Mouse (Mus musculus): ENCODE results near the gene Slc44a2. TPM values are rescaled to one million over a fixed set of nuclear protein-coding genes. Genes with fewer than 3 reads are reported as not detected.

Gene Slc44a2
- polyA plus RNA-seq, 1 experiment from 2014 or later = 68.7 TPM

- Histone ChIP-seq H3K36me3 (peaks cover 24% of the 10 kb centered on the region; the same call in 1 of the 2 replicates), H3K4me1 (replicated peaks) (peaks cover 23% of the 10 kb centered on the region), H3K9me3 (no peaks in the 10 kb centered on the region), H3K27me3 (ENCODE audit: insufficient read depth, poor library complexity, severe bottlenecking) (no peaks in the 10 kb centered on the region), H3K27ac (no peak overlapping the region), H3K4me3 (no peak overlapping the region)
- 77% methylated on average over 3 of the region's 5 CpGs for WGBS
- DNase-seq (ENCODE audit: low spot score) = no peak
These were observed 8.5 kb downstream of the Slc44a2 start for GRCm38 (mm10) chr9:21329041-21329440.

DNA sequence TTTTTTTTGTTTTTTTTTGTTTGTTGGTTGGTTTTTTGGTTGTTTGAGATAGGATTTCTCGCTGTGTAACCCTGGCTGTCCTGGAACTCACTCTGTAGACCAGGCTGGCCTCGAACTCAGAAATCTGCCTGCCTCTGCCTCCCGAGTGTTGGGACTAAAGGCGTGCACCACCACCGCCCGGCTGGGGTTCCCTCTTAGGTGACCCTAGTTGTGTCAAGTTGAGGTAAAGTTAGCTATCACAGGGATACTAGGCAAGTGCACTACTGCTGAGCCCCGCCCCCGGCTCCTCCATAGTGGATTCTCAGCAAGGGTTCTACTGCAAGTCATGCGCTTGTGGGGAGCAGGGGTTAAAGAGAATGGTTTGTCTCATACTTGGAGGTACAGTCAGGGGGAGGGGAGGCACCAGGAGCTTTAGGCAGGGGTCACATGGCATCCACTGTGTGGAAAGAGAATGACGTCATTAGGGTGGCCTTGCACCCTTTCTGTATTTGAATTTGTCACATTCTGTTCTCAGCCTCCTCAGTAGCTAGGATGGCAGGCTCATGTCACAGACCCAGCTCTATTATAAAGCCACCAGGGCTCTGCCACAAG is 9.3 kb downstream of the Slc44a2 start:
- 91% methylated on average over 10 of the region's 10 CpGs for WGBS
- Histone ChIP-seq H3K4me1 (replicated peaks) (peaks cover 23% of the 10 kb centered on the region), H3K36me3 (peaks cover 19% of the 10 kb centered on the region; the same call in 1 of the 2 replicates), H3K4me3 (no peak overlapping the region), H3K9me3 (no peaks in the 10 kb centered on the region), H3K27ac (no peak overlapping the region), H3K27me3 (ENCODE audit: insufficient read depth, poor library complexity, severe bottlenecking) (no peaks in the 10 kb centered on the region)
- DNase-seq (ENCODE audit: low spot score) = no peak

GRCm38 (mm10) chr9:21331365-21332140 is 11.1 kb downstream of the Slc44a2 start:
- Histone ChIP-seq H3K36me3 (peaks cover 9% of the 10 kb centered on the region; the same call in 1 of the 2 replicates), H3K27ac (no peak overlapping the region), H3K4me3 (no peak overlapping the region), H3K9me3 (no peaks in the 10 kb centered on the region), H3K4me1 (replicated peaks) (peaks cover 23% of the 10 kb centered on the region), H3K27me3 (ENCODE audit: insufficient read depth, poor library complexity, severe bottlenecking) (no peaks in the 10 kb centered on the region)
- DNase-seq (ENCODE audit: low spot score) = no peak
- 87% methylated on average over 12 of the region's 12 CpGs for WGBS

DNA sequence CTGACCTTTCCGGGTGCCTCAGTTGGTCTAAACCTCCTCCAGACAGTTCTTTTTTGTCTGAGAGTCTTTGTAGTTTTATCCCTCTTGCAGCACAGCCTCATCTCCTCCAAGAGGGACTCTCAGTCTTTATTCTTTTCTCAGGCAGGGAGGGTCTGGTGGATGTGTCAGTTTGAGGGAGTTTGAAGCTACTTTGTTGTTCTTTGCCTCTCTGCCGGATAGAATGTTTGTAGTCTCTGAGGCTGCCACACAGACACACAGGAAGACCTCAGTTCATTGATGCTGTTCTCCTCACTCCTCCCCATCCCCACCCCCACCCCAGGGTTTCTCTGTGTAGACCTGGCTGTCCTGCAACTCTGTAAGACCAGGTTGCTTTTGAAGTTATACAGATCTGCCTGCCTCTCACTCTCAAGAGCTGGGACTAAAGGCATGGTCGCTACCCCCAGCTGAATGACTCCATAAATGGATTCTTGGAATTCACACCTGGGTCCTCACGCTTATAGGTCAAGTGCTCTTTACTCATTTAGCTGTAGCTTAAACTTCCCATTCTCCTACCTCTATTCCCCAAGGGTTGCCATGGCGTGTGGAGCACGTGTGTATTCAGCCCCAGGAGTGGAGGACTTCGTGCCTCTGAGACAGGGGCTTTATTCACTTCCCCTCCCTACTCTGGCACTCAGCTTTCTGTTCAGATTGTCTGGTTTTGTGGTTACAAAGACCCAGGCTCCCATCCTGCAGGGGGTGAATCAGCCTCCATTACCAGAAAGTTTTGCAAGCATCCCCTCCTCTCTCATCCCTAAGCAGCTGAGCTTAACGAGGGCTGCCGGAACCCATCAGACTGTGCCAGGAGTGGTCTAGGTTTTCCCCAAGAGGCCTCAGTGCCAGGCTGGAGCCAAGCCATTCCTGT is 11.9 kb downstream of the Slc44a2 start:
- WGBS = 37% methylated on average over 9 of the region's 9 CpGs
- peaks cover 7% of the 10 kb centered on the region; the same call in 1 of the 2 replicates for H3K36me3 ChIP-seq
- H3K4me3 ChIP-seq = no peak overlapping the region
- H3K4me1 ChIP-seq (replicated peaks) = peaks cover 25% of the 10 kb centered on the region
- peaks cover under 1% of the 10 kb centered on the region; the same call in 1 of the 2 replicates for H3K27me3 ChIP-seq (ENCODE audit: insufficient read depth, poor library complexity, severe bottlenecking)
- H3K27ac ChIP-seq = peak overlapping the region; percentile 50
- H3K9me3 ChIP-seq = no peaks in the 10 kb centered on the region
- no peak for DNase-seq (ENCODE audit: low spot score)

DNA sequence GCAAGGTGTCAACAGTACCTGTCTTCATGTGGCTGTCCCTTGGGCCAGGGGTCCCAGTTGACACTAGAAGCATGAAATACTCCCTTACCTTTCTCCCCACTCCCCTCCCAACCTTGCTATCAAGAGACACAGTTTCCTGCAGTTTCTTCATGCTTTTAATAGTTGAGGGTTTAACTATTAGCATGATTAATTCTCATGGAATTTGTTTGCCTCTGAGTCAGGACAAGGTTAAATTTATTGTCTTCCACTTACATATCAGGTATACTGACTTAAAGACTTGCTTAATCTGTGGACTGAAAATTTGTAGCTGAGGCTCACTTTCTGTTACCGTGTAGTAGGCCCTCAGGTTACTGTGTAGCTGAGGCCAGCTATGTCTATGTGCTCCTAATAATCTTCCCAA is 13.0 kb downstream of the Slc44a2 start:
- Histone ChIP-seq H3K4me1 (replicated peaks) (peaks cover 31% of the 10 kb centered on the region), H3K27ac (0 out of 2 replicates have a peak overlapping the region, but pooled peaks have one; percentile 50), H3K4me3 (no peak overlapping the region), H3K36me3 (peaks cover 7% of the 10 kb centered on the region; the same call in 1 of the 2 replicates), H3K9me3 (no peaks in the 10 kb centered on the region), H3K27me3 (ENCODE audit: insufficient read depth, poor library complexity, severe bottlenecking) (peaks cover 2% of the 10 kb centered on the region; the same call in 1 of the 2 replicates)
- no peak for DNase-seq (ENCODE audit: low spot score)
- 95% methylated on average over 1 of the region's 1 CpGs for WGBS

- H3K4me1 ChIP-seq (replicated peaks) = peaks cover 30% of the 10 kb centered on the region
- H3K27me3 ChIP-seq (ENCODE audit: insufficient read depth, poor library complexity, severe bottlenecking) = peaks cover 2% of the 10 kb centered on the region; the same call in 1 of the 2 replicates
- H3K4me3 ChIP-seq = no peak overlapping the region
- peaks cover 8% of the 10 kb centered on the region for H3K36me3 ChIP-seq
- DNase-seq (ENCODE audit: low spot score) = no peak
- no peaks in the 10 kb centered on the region for H3K9me3 ChIP-seq
- no peak overlapping the region for H3K27ac ChIP-seq
These were observed 14.2 kb downstream of the Slc44a2 start for GRCm38 (mm10) chr9:21334747-21335146.

DNA sequence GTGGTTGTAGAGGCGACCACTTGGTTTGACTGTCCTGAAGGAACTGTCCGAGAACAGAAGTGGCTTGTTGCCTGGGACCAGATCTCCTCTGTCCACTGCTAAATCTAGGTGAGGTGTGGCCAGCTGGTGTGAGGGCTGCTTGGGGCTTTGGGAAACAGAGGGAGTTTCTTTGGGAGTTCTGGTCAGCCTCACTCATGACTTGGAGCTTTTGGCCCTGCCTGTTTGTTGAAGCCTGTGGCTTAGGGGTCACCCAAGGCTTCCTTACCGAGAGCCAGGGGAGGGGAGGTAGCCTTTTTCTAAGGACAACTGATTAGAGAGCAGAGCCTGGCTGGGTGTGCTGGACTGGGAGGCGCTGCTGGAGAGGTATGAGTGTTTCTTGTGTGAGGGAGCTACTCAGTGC is 14.9 kb downstream of the Slc44a2 start:
- DNase-seq (ENCODE audit: low spot score) = no peak
- 83% methylated on average over 4 of the region's 4 CpGs for WGBS
- no peak overlapping the region for H3K27ac ChIP-seq
- peaks cover 28% of the 10 kb centered on the region for H3K4me1 ChIP-seq (replicated peaks)
- peaks cover 2% of the 10 kb centered on the region; the same call in 1 of the 2 replicates for H3K27me3 ChIP-seq (ENCODE audit: insufficient read depth, poor library complexity, severe bottlenecking)
- no peak overlapping the region for H3K4me3 ChIP-seq
- H3K9me3 ChIP-seq = no peaks in the 10 kb centered on the region
- H3K36me3 ChIP-seq = peaks cover 12% of the 10 kb centered on the region

DNA sequence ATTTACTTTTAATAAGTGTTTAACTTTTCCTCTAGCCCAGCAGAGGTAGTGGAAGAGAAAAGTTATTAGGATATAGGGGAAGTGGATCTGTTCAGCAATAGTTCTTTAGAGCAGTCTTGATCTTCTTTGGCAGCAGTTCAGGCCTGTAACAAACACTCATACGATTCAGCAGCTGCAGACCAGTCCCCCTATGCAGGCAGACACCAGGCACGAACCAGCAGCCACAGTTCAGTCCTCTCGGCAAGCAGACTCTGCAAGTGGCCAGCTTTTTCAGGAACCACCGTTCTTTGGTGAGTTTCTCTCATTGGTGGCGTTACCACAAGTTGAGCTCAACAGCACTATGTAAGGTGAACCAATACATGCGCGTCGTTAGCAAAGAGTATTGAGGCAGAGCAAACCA is 16.0 kb downstream of the Slc44a2 start:
- DNase-seq (ENCODE audit: low spot score) = no peak
- H3K27me3 ChIP-seq (ENCODE audit: insufficient read depth, poor library complexity, severe bottlenecking) = peaks cover 2% of the 10 kb centered on the region; the same call in 1 of the 2 replicates
- H3K36me3 ChIP-seq = peaks cover 17% of the 10 kb centered on the region
- 88% methylated on average over 8 of the region's 8 CpGs for WGBS
- H3K9me3 ChIP-seq = no peaks in the 10 kb centered on the region
- H3K27ac ChIP-seq = no peak overlapping the region
- peaks cover 26% of the 10 kb centered on the region for H3K4me1 ChIP-seq (replicated peaks)
- H3K4me3 ChIP-seq = no peak overlapping the region

DNA sequence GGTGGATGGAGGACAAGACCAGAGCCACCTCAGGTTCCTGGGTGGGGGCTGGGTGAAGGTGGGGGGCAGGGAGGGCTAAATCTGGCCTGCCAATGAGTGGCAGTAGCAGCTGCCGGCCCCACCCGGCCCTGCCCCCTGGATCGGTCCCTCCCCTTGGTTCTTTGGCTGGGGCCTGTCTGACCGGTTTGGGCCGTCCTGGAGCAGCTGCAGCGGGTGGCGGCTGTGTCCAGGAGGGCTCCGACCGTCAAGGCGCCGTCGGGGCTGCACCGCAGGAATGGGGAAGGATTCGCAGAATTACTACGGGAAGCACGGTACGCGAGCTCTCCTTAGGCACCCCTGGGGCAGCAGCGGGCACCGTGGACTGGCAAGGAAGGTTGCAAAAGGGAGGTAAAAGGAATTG is 17.2 kb downstream of the Slc44a2 start:
- H3K4me1 ChIP-seq (replicated peaks) = peaks cover 16% of the 10 kb centered on the region
- no peak for DNase-seq (ENCODE audit: low spot score)
- 16% methylated on average over 20 of the region's 20 CpGs for WGBS
- H3K9me3 ChIP-seq = no peaks in the 10 kb centered on the region
- H3K4me3 ChIP-seq = peak overlapping the region; percentile 32; the same call in 1 of the 2 replicates
- peaks cover 2% of the 10 kb centered on the region; the same call in 1 of the 2 replicates for H3K27me3 ChIP-seq (ENCODE audit: insufficient read depth, poor library complexity, severe bottlenecking)
- H3K36me3 ChIP-seq = peaks cover 28% of the 10 kb centered on the region
- H3K27ac ChIP-seq = peak overlapping the region; percentile 64

DNA sequence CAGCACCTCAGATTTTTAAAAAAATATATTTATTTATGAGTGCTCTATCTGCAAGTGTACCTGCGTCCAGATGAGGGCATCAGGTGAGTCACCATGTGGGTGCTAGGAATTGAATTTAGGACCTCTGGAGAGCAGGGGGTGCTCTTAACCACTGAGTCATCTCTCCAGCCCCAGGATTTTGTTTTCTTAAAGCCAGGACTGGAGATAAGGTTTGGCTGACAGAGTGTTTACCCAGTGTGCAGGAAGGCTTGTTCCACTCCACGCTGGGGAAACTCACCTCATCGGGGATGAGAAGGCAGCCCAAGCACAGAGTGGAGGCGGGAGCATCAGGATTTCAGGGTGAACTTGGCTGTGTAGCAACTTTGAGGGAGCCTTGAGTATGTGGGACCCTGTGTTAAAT is 19.9 kb downstream of the Slc44a2 start:
- 87% methylated on average over 4 of the region's 4 CpGs for WGBS
- H3K9me3 ChIP-seq = no peaks in the 10 kb centered on the region
- H3K27me3 ChIP-seq (ENCODE audit: insufficient read depth, poor library complexity, severe bottlenecking) = peaks cover 2% of the 10 kb centered on the region; the same call in 1 of the 2 replicates
- peaks cover 8% of the 10 kb centered on the region for H3K4me1 ChIP-seq (replicated peaks)
- H3K4me3 ChIP-seq = no peak overlapping the region
- no peak overlapping the region for H3K27ac ChIP-seq
- peaks cover 52% of the 10 kb centered on the region for H3K36me3 ChIP-seq
- DNase-seq (ENCODE audit: low spot score) = no peak

DNA sequence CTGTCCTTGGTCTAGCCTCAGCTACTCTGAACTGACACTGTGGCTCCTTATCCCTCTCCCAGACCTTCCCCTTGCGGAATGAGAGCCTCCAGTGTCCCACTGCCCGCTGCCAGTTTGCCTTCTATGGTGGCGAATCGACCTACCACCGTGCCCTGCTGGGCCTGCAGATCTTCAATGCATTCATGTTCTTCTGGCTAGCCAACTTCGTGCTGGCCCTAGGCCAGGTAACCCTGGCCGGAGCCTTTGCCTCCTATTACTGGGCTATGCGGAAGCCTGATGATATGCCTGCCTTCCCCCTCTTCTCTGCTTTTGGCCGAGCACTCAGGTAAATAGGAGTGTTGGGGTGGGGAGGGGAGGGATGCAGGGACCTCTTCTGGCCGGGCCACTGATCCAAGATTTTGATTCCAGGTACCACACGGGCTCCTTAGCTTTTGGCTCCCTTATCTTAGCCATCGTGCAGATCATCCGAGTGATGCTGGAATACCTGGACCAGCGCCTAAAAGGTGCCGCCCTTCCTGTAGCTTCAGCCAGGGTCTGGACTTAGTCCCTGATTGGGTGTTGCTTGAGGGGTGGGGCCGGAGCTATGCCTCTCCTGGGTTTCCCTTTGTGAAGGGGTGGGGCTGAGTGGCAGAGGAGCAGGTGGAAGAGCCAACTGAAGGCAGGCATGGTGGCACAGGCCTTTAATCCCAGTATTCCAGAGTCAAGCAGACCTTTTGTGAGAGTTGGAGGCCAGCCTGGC is 26.3 kb downstream of the Slc44a2 start:
- Histone ChIP-seq H3K27ac (no peak overlapping the region), H3K4me3 (no peak overlapping the region), H3K27me3 (ENCODE audit: insufficient read depth, poor library complexity, severe bottlenecking) (no peaks in the 10 kb centered on the region), H3K36me3 (peaks cover 86% of the 10 kb centered on the region), H3K9me3 (peaks cover 2% of the 10 kb centered on the region; the same call in 1 of the 2 replicates), H3K4me1 (replicated peaks) (no peaks in the 10 kb centered on the region)
- DNase-seq (ENCODE audit: low spot score) = no peak
- WGBS = 71% methylated on average over 16 of the region's 16 CpGs

- H3K9me3 ChIP-seq = peaks cover 2% of the 10 kb centered on the region; the same call in 1 of the 2 replicates
- H3K36me3 ChIP-seq = peaks cover 84% of the 10 kb centered on the region
- no peak for DNase-seq (ENCODE audit: low spot score)
- peaks cover 10% of the 10 kb centered on the region for H3K4me1 ChIP-seq (replicated peaks)
- no peak overlapping the region for H3K4me3 ChIP-seq
- no peaks in the 10 kb centered on the region for H3K27me3 ChIP-seq (ENCODE audit: insufficient read depth, poor library complexity, severe bottlenecking)
- H3K27ac ChIP-seq = no peak overlapping the region
- WGBS = 99% methylated on average over 3 of the region's 3 CpGs
These were observed 27.7 kb downstream of the Slc44a2 start for GRCm38 (mm10) chr9:21348152-21348551.

All from hindbrain, embryonic 10.5 days (tissue).